Mouse (Mus musculus) embryonic fibroblast, embryonic 13.5 days (primary cell): ENCODE data around the gene Gm21818.
"Not testable (repeated sequence)": the region's sequence is repeated elsewhere in the genome, so short reads cannot be mapped to it uniquely, and the experiment has no call there.

Experiments used
- CTCF ChIP-seq: IDR thresholded peaks from 2 replicates; pipeline ENCODE4 v1.5.1; 2011; ENCODE audit warnings: mild to moderate bottlenecking, control low read depth, low read length, moderate library complexity, borderline replicate concordance; ENCODE audit not compliant: insufficient read depth
- POLR2A ChIP-seq: IDR thresholded peaks from 2 replicates; pipeline ENCODE4 v1.6.1; 2011; ENCODE audit warnings: low read depth, mild to moderate bottlenecking, control low read depth, low read length, moderate library complexity

- TF ChIP-seq POLR2A, CTCF: not testable (repeated sequence)
Measured at GRCm38 (mm10) chr13:120172133-120172532, at the start of gene Gm21818.
